8 mouse cellular contexts compared by ENCODE assay signal in genomic region chr7:73616015-73616414, GRCm38 (mm10).
DNase-seq lines count a peak whose midpoint lies in the region; ATAC-seq and TF ChIP-seq lines count a peak whose summit lies in the region.

No protein-coding gene starts in this region.

- no peak for ATAC-seq in kidney, embryonic 16.5 days (ENCODE audit: low FRiP score, low TSS enrichment)
- ATAC-seq in heart, embryonic 16.5 days (replicated peaks; ENCODE audit: extremely low read depth, insufficient read depth, low FRiP score): no peak
- no peak for ATAC-seq in midbrain, embryonic 13.5 days

- H3K4me2 ChIP-seq in kidney, embryonic 16.5 days (replicated peaks; ENCODE audit: low read depth, low read length): peak overlapping the region; percentile 90
- H3K4me2 ChIP-seq in heart, embryonic 16.5 days (ENCODE audit: low read depth, low read length): peak overlapping the region; percentile 79
- no peak overlapping the region; the same call in 1 of the 2 replicates for H3K4me2 ChIP-seq in midbrain, embryonic 13.5 days (replicated peaks)

- no peaks in the 10 kb centered on the region for H3K9me3 ChIP-seq in kidney, embryonic 16.5 days (ENCODE audit: low read length)
- no peaks in the 10 kb centered on the region for H3K9me3 ChIP-seq in heart, embryonic 16.5 days (replicated peaks; ENCODE audit: control insufficient read depth, low read length)
- H3K9me3 ChIP-seq in midbrain, embryonic 13.5 days: no peaks in the 10 kb centered on the region

- 10% methylated on average over 11 of the region's 11 CpGs for WGBS in kidney, embryonic 16.5 days
- 52% methylated on average over 11 of the region's 11 CpGs for WGBS in heart, embryonic 16.5 days
- WGBS in midbrain, embryonic 13.5 days: 22% methylated on average over 11 of the region's 11 CpGs

- TF ChIP-seq CTCF in cortical plate, adult 2 months (IDR thresholded peaks at IDR 0.05; ENCODE audit: extremely low read depth, insufficient read depth, low read length): no peak

- H3K27me3 ChIP-seq in kidney, embryonic 16.5 days (ENCODE audit: insufficient read depth, low read length): no peaks in the 10 kb centered on the region
- H3K27me3 ChIP-seq in heart, embryonic 16.5 days (ENCODE audit: control insufficient read depth, insufficient read depth, low read length): no peaks in the 10 kb centered on the region
- H3K27me3 ChIP-seq in midbrain, embryonic 13.5 days: no peaks in the 10 kb centered on the region

- peak overlapping the region; percentile 100 for H3K27ac ChIP-seq in kidney, embryonic 16.5 days (ENCODE audit: low read length)
- H3K27ac ChIP-seq in cortical plate, adult 2 months (ENCODE audit: insufficient read depth, low read length): peak overlapping the region; percentile 39; the same call in 1 of the 2 replicates
- peak overlapping the region; percentile 100 for H3K27ac ChIP-seq in heart, embryonic 16.5 days (ENCODE audit: low read length)
- H3K27ac ChIP-seq in midbrain, embryonic 13.5 days: peak overlapping the region; percentile 100

- H3K36me3 ChIP-seq in kidney, embryonic 16.5 days (ENCODE audit: insufficient read depth, low read length): no peaks in the 10 kb centered on the region
- no peaks in the 10 kb centered on the region for H3K36me3 ChIP-seq in heart, embryonic 16.5 days (ENCODE audit: control insufficient read depth, insufficient read depth)
- H3K36me3 ChIP-seq in midbrain, embryonic 13.5 days: no peaks in the 10 kb centered on the region

- 0 out of 2 replicates have a peak overlapping the region, but pooled peaks have one; percentile 1 for H3K4me3 ChIP-seq in kidney, embryonic 16.5 days (ENCODE audit: low read length)
- no peak overlapping the region for H3K4me3 ChIP-seq in cortical plate, adult 2 months (ENCODE audit: insufficient read depth, low read length)
- H3K4me3 ChIP-seq in heart, embryonic 16.5 days (ENCODE audit: low read length): no peak overlapping the region
- H3K4me3 ChIP-seq in midbrain, embryonic 13.5 days (replicated peaks): no peak overlapping the region

- TF ChIP-seq POLR2A in cortical plate, adult 2 months (IDR thresholded peaks at IDR 0.05; ENCODE audit: extremely low read depth, insufficient read depth, low read length): no peak

- H3K9ac ChIP-seq in kidney, embryonic 16.5 days (replicated peaks; ENCODE audit: low read length): peak overlapping the region; percentile 44
- H3K9ac ChIP-seq in heart, embryonic 16.5 days (ENCODE audit: low read length): peak overlapping the region; percentile 92; the same call in 1 of the 2 replicates
- H3K9ac ChIP-seq in midbrain, embryonic 13.5 days (replicated peaks): no peak overlapping the region; the same call in 1 of the 2 replicates

- no peak for DNase-seq in kidney, adult 9 months
- no peak for DNase-seq in spleen, adult 12 weeks (ENCODE audit: low spot score)
- DNase-seq in gastrocnemius, postnatal 25 days: no peak
- no peak for DNase-seq in frontal cortex, postnatal 14 days (ENCODE audit: low spot score in 2 of 2)

- peaks cover 30% of the 10 kb centered on the region for H3K4me1 ChIP-seq in kidney, embryonic 16.5 days (ENCODE audit: insufficient read depth, low read length)
- H3K4me1 ChIP-seq in cortical plate, adult 2 months (ENCODE audit: control insufficient read depth, insufficient read depth, low read length): peaks cover 8% of the 10 kb centered on the region
- peaks cover 19% of the 10 kb centered on the region for H3K4me1 ChIP-seq in heart, embryonic 16.5 days (ENCODE audit: control insufficient read depth, insufficient read depth, low read length)
- peaks cover 32% of the 10 kb centered on the region for H3K4me1 ChIP-seq in midbrain, embryonic 13.5 days (replicated peaks)

Comparison
In these comparisons a context has a peak if more than half of its experiments do, and no peak if none do; other contexts are left out.
1. H3K27ac ChIP-seq: peak in every context shown above with its lines; median percentile 100 in kidney, embryonic 16.5 days; 100 in heart, embryonic 16.5 days; 100 in midbrain, embryonic 13.5 days; 39 in cortical plate, adult 2 months.